Mouse (Mus musculus) stomach, postnatal 0 days (tissue): ENCODE measurements around the gene Gm49027.

Experiments
- CTCF ChIP-seq: IDR thresholded peaks from 2 replicates; pipeline ENCODE4 v1.5.1; 2016; ENCODE audit warnings: antibody characterized with exemption, low read depth, mild to moderate bottlenecking, moderate library complexity
- EP300 ChIP-seq: optimal IDR thresholded peaks from 2 replicates; pipeline ENCODE3; 2016; ENCODE audit warnings: antibody characterized with exemption

- TF ChIP-seq CTCF, result no peak
- TF ChIP-seq EP300, result no peak
Measured at GRCm38 (mm10) chr5:123559588-123559987, 34.3 kb upstream of the Gm49027 start.
